Mouse (Mus musculus): ENCODE results near the gene Psmb11. TPM values are rescaled to one million over a fixed set of nuclear protein-coding genes. Genes with fewer than 3 reads are reported as not detected.
A peak's percentile ranks its signal among the peaks of the same experiment; 100 is the strongest.

Psmb11 gene
- total RNA-seq, 1 experiment, result not detected

DNA sequence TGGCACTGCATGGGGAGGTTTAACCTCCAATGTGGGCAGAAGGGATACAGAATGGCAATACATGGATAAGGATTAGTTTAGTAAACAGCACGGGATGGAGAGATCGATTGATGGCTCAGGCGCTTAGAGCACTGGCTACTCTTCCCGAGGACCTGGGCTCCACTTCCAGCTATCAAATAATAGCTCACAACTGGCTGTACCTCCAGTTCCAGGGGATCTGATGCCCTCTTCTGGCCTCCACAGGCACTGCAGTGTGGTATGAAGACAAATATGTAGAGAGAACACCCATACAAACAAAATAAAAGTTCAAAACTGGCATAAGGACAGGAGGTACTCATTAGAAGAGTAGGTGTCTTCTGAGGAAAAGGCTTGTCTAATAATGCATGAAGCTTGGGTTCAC, 48.1 kb downstream of the Psmb11 start:
- no peak for DNase-seq (ENCODE audit: low read depth, low spot score)
- Histone ChIP-seq H3K9ac (ENCODE audit: insufficient read depth, low read depth, low read length, poor library complexity, severe bottlenecking) (no peak overlapping the region), H3K9me3 (ENCODE audit: control insufficient read depth, insufficient read depth, low read depth, low read length) (no peaks in the 10 kb centered on the region), H3K4me3 (ENCODE audit: insufficient read depth in 1 of 2, low read depth in 1 of 2, low read length in 2 of 2, poor library complexity in 1 of 2, severe bottlenecking in 1 of 2) (no peak overlapping the region), H3K4me1 (ENCODE audit: control insufficient read depth in 2 of 2, insufficient read depth in 2 of 2, low read length in 2 of 2, poor library complexity in 1 of 2) (no peaks in the 10 kb centered on the region), H3K27ac (ENCODE audit: insufficient read depth, low read depth, low read length, poor library complexity, severe bottlenecking) (no peak overlapping the region), H3K36me3 (ENCODE audit: control insufficient read depth, insufficient read depth, low read length, poor library complexity, severe bottlenecking) (peaks cover 15% of the 10 kb centered on the region)
- TF ChIP-seq ZC3H11A (IDR thresholded peaks at IDR 0.05; ENCODE audit: borderline replicate concordance, low read depth, low read length) (0 out of 2 replicates have a peak, but pooled peaks have one; percentile 2), HCFC1 (IDR thresholded peaks at IDR 0.05; ENCODE audit: borderline replicate concordance, insufficient read depth, low read length) (no peak), ZNF384 (IDR thresholded peaks at IDR 0.05; ENCODE audit: low read depth, low read length) (no peak)
- in situ Hi-C loops (cut with MboI; ENCODE audit: low sequenced_read_pairs in 2 of 2, unreplicated experiment in 2 of 2), result no loop called here

DNA sequence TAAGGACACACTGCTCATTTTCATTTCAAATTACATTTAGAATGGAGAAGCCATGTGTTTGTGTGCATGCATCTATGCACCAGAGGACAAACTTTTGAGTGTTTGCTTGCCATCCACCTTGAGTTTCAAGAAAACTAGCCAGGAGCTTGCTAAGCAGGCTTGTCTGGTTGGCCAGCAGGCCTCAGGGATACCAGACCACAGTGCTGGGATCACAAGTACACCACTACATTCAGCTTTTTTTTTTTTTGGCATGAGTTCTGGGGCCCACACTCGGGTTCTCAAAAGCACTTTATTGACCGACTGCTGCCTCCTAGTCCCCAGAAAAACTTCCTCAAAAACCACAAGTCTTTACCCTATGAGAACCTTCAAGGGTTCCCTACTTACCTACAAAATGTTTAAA, 53.1 kb downstream of the Psmb11 start:
- no peak overlapping the region for H3K27ac ChIP-seq (ENCODE audit: insufficient read depth, low read depth, low read length, poor library complexity, severe bottlenecking)
- H3K9ac ChIP-seq (ENCODE audit: insufficient read depth, low read depth, low read length, poor library complexity, severe bottlenecking), result no peak overlapping the region
- DNase-seq (ENCODE audit: low read depth, low spot score), result no peak
- peaks cover 14% of the 10 kb centered on the region for H3K36me3 ChIP-seq (ENCODE audit: control insufficient read depth, insufficient read depth, low read length, poor library complexity, severe bottlenecking)
- no peaks in the 10 kb centered on the region for H3K4me1 ChIP-seq (ENCODE audit: control insufficient read depth in 2 of 2, insufficient read depth in 2 of 2, low read length in 2 of 2, poor library complexity in 1 of 2)
- H3K9me3 ChIP-seq (ENCODE audit: control insufficient read depth, insufficient read depth, low read depth, low read length), result no peaks in the 10 kb centered on the region
- no peak for TF ChIP-seq MAFK (IDR thresholded peaks at IDR 0.05; ENCODE audit: insufficient read depth, low read depth, low read length)
- no peak overlapping the region for H3K4me3 ChIP-seq (ENCODE audit: insufficient read depth in 1 of 2, low read depth in 1 of 2, low read length in 2 of 2, poor library complexity in 1 of 2, severe bottlenecking in 1 of 2)
- in situ Hi-C loops (cut with MboI; ENCODE audit: low sequenced_read_pairs in 2 of 2, unreplicated experiment in 2 of 2), result no loop called here

DNA sequence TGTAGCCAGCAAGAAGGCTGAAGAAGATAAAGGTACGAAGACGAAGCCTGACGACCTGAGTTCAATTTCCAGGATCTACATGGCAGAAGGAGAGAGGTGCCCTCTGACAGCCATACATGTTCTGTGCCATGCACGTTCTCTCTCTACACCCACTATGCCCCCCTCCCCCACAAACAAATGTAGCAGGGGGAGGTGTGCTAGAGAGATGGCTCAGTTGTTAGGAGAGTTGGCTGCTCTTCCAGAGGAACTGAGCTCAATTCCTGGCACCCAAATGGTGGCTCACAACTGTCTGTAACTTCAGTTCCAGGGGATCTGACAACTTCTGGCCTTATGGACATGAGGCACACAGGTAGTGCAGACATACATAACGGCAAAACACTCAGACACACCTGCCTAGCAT, 55.1 kb downstream of the Psmb11 start:
- Histone ChIP-seq H3K36me3 (ENCODE audit: control insufficient read depth, insufficient read depth, low read length, poor library complexity, severe bottlenecking) (peaks cover 14% of the 10 kb centered on the region), H3K27ac (ENCODE audit: insufficient read depth, low read depth, low read length, poor library complexity, severe bottlenecking) (peak overlapping the region; percentile 12; the same call in 1 of the 2 replicates), H3K4me1 (ENCODE audit: control insufficient read depth in 2 of 2, insufficient read depth in 2 of 2, low read length in 2 of 2, poor library complexity in 1 of 2) (no peaks in the 10 kb centered on the region), H3K4me3 (ENCODE audit: insufficient read depth in 1 of 2, low read depth in 1 of 2, low read length in 2 of 2, poor library complexity in 1 of 2, severe bottlenecking in 1 of 2) (no peak overlapping the region), H3K9ac (ENCODE audit: insufficient read depth, low read depth, low read length, poor library complexity, severe bottlenecking) (no peak overlapping the region), H3K9me3 (ENCODE audit: control insufficient read depth, insufficient read depth, low read depth, low read length) (no peaks in the 10 kb centered on the region)
- no peak for DNase-seq (ENCODE audit: low read depth, low spot score)
- TF ChIP-seq MAFK (IDR thresholded peaks at IDR 0.05; ENCODE audit: insufficient read depth, low read depth, low read length), result no peak
- TF ChIP-seq ZNF384 (IDR thresholded peaks at IDR 0.05; ENCODE audit: low read depth, low read length), result no peak
- in situ Hi-C loops (cut with MboI; ENCODE audit: low sequenced_read_pairs in 2 of 2, unreplicated experiment in 2 of 2), result no loop called here

DNA sequence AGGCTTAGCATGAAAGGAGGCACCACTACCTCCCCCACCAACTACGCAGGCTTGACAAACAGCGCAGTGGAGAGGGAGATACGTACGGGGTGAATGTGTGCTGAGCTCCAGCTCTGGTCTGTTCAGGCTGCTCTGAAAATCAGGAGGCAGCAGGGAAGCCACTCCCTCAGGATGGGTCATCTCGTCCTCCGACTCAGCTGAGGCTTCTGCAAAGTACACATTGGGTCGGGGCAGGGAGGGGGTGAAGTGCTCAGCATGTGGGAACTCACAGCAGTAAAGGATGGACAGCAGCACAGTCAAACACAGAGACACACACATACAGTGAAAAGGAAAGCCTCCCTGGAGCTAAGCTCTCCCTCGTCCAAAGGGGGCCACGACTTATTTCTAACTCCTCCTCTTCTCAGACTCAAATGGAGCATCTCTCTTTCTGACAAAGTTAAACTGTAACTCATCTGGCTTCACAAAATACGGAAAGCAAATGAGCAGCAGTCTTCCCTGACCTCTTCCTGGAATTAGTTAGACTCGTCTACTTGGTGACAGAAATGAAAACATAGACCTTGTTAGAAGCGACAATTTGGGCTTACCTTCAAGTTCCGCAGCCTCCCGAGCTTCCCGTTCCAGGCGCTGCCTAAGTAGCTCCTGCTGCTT, 57.5 kb downstream of the Psmb11 start:
- no peak overlapping the region for H3K9ac ChIP-seq (ENCODE audit: insufficient read depth, low read depth, low read length, poor library complexity, severe bottlenecking)
- H3K4me1 ChIP-seq (ENCODE audit: control insufficient read depth in 2 of 2, insufficient read depth in 2 of 2, low read length in 2 of 2, poor library complexity in 1 of 2), result no peaks in the 10 kb centered on the region
- in situ Hi-C loops (cut with MboI; ENCODE audit: low sequenced_read_pairs in 2 of 2, unreplicated experiment in 2 of 2), result no loop called here
- H3K4me3 ChIP-seq (ENCODE audit: insufficient read depth in 1 of 2, low read depth in 1 of 2, low read length in 2 of 2, poor library complexity in 1 of 2, severe bottlenecking in 1 of 2), result no peak overlapping the region
- no peak for TF ChIP-seq MAFK (IDR thresholded peaks at IDR 0.05; ENCODE audit: insufficient read depth, low read depth, low read length)
- no peak for TF ChIP-seq CHD2 (IDR thresholded peaks at IDR 0.05; ENCODE audit: low read depth, low read length)
- no peak for TF ChIP-seq ZNF384 (IDR thresholded peaks at IDR 0.05; ENCODE audit: low read depth, low read length)
- H3K27ac ChIP-seq (ENCODE audit: insufficient read depth, low read depth, low read length, poor library complexity, severe bottlenecking), result no peak overlapping the region
- DNase-seq (ENCODE audit: low read depth, low spot score), result no peak
- peaks cover 20% of the 10 kb centered on the region for H3K36me3 ChIP-seq (ENCODE audit: control insufficient read depth, insufficient read depth, low read length, poor library complexity, severe bottlenecking)
- H3K9me3 ChIP-seq (ENCODE audit: control insufficient read depth, insufficient read depth, low read depth, low read length), result no peaks in the 10 kb centered on the region

Other genes with a start within 250 kb of the Psmb11 start
- gene Slc7a7, start 203.7 kb upstream of the Psmb11 start, total RNA-seq (2012; rRNA removed), result 93.1 and 310 TPM in 2 replicates
- gene Mrpl52, start 194.5 kb upstream of the Psmb11 start, total RNA-seq (2012; rRNA removed), result 137 and 272 TPM in 2 replicates
- gene Mmp14, start 189.8 kb upstream of the Psmb11 start, total RNA-seq (2012; rRNA removed), result 29.8 and 67.3 TPM in 2 replicates
- gene Lrp10, start 157.3 kb upstream of the Psmb11 start, total RNA-seq (2012; rRNA removed), result 20.8 and 48.1 TPM in 2 replicates
- 0.85 and 1.4 TPM in 2 replicates for gene Rem2, start 145.3 kb upstream of the Psmb11 start, total RNA-seq (2012; rRNA removed)
- gene Prmt5, start 103.9 kb upstream of the Psmb11 start, total RNA-seq (2012; rRNA removed), result 71.4 and 96.2 TPM in 2 replicates
- 24.5 and 40.3 TPM in 2 replicates for gene Haus4, start 66.8 kb upstream of the Psmb11 start, total RNA-seq (2012; rRNA removed)
- gene Ajuba, start 43.9 kb upstream of the Psmb11 start, total RNA-seq (2012; rRNA removed), result 65.1 and 94.1 TPM in 2 replicates
- gene 4931414P19Rik, start 15.4 kb upstream of the Psmb11 start, total RNA-seq (2012; rRNA removed), result 4.8 and 6.4 TPM in 2 replicates
- 202 and 317 TPM in 2 replicates for gene Psmb5, start 3.4 kb upstream of the Psmb11 start, total RNA-seq (2012; rRNA removed)
- gene Gm17606, start 19.5 kb downstream of the Psmb11 start, total RNA-seq (2012; rRNA removed), result not detected in 2 replicates
- gene Cdh24, start 19.9 kb downstream of the Psmb11 start, total RNA-seq (2012; rRNA removed), result 3.2 and 6.3 TPM in 2 replicates
- gene 1700123O20Rik, start 64.8 kb downstream of the Psmb11 start, total RNA-seq (2012; rRNA removed), result 26.7 and 34.3 TPM in 2 replicates
- gene Acin1, start 65.5 kb downstream of the Psmb11 start, total RNA-seq (2012; rRNA removed), result 121 and 196 TPM in 2 replicates
- gene Gm29776, start 77.4 kb downstream of the Psmb11 start, total RNA-seq (2012; rRNA removed), result 0.09 and 0.26 TPM in 2 replicates
- gene Cebpe, start 90.7 kb downstream of the Psmb11 start, total RNA-seq (2012; rRNA removed), result 0.26 TPM in 1 of 2 replicates, not detected in the other
- gene Slc7a8, start 160.5 kb downstream of the Psmb11 start, total RNA-seq (2012; rRNA removed), result 0.36 and 0.48 TPM in 2 replicates
- 1.5 and 1.9 TPM in 2 replicates for gene Rnf212b, start 192.7 kb downstream of the Psmb11 start, total RNA-seq (2012; rRNA removed)
- gene Homez, start 249.5 kb downstream of the Psmb11 start, total RNA-seq (2012; rRNA removed), result 2.5 and 3.9 TPM in 2 replicates

Data from ES-E14 (cell line).